Mouse (Mus musculus) MEL (cell line): ENCODE results near the gene Trpt1. TPM values are rescaled to one million over a fixed set of nuclear protein-coding genes. Genes with fewer than 3 reads are reported as not detected.

Source experiments
- DNase-seq: peaks from one replicate; pipeline ENCODE4 v3.0.0; 2011; ENCODE audit warnings: low read depth, low spot score
- H3K27ac ChIP-seq: 2 replicates; pipeline ENCODE4 v1.5.1; 2012; ENCODE audit warnings: low read depth, mild to moderate bottlenecking, control low read depth, low read length, moderate library complexity; ENCODE audit not compliant: control insufficient read depth
- H3K27me3 ChIP-seq, 2 experiments: fragments of 150-350 bp in 1 of 2; sonication (generic) in 1 of 2; 2 replicates each; pipeline ENCODE4 v1.6.1; 2012; ENCODE audit warnings: low read length in 2 of 2, mild to moderate bottlenecking in 2 of 2, improper control_type of control experiment in 1 of 2, moderate library complexity in 1 of 2; ENCODE audit not compliant: insufficient read depth in 2 of 2, control insufficient read depth in 1 of 2
- H3K36me3 ChIP-seq, 2 experiments: 2 replicates each; pipeline ENCODE4 v1.6.1; 2012 to 2014; ENCODE audit warnings: low read length in 2 of 2, improper control_type of control experiment in 1 of 2, inconsistent platforms in 1 of 2, mild to moderate bottlenecking in 1 of 2; ENCODE audit not compliant: insufficient read depth in 2 of 2, control insufficient read depth in 1 of 2
- H3K4me1 ChIP-seq, 2 experiments: fragments of 150-350 bp in 1 of 2; sonication (generic) in 1 of 2; 2 replicates each; pipeline ENCODE4 v1.6.1; 2012; ENCODE audit warnings: low read length in 2 of 2, improper control_type of control experiment in 1 of 2, mild to moderate bottlenecking in 1 of 2; ENCODE audit not compliant: insufficient read depth in 2 of 2, control insufficient read depth in 1 of 2
- H3K4me3 ChIP-seq, 2 experiments: fragments of 150-350 bp in 1 of 2; sonication (generic) in 1 of 2; 2 replicates each; pipeline ENCODE4 v1.5.1; 2012; ENCODE audit warnings: low read depth in 2 of 2, low read length in 2 of 2, mild to moderate bottlenecking in 2 of 2, moderate library complexity in 2 of 2, control low read depth in 1 of 2, improper control_type of control experiment in 1 of 2; ENCODE audit not compliant: control insufficient read depth in 1 of 2, insufficient read depth in 1 of 2
- H3K79me2 ChIP-seq: 2 replicates; pipeline ENCODE4 v1.6.1; 2012; ENCODE audit warnings: mild to moderate bottlenecking, low read length, moderate library complexity; ENCODE audit not compliant: control insufficient read depth, poor library complexity, insufficient read depth
- H3K9ac ChIP-seq: 2 replicates; pipeline ENCODE4 v1.6.1; 2012; ENCODE audit warnings: low read depth, mild to moderate bottlenecking, control low read depth, low read length, moderate library complexity; ENCODE audit not compliant: control insufficient read depth, poor library complexity, severe bottlenecking
- H3K9me3 ChIP-seq: fragments of 150-350 bp; sonication (generic); replicated peaks from 2 replicates; pipeline ENCODE4 v1.6.1; 2012; ENCODE audit warnings: mild to moderate bottlenecking, low read length, improper control_type of control experiment, moderate library complexity; ENCODE audit not compliant: insufficient read depth
- BHLHE40 ChIP-seq: IDR thresholded peaks from 2 replicates; pipeline ENCODE4 v1.6.1; 2012; ENCODE audit warnings: low read depth, mild to moderate bottlenecking, inconsistent platforms, low read length, improper control_type of control experiment, borderline replicate concordance
- CHD1 ChIP-seq: IDR thresholded peaks from 2 replicates; pipeline ENCODE4 v1.6.1; 2012; ENCODE audit warnings: low read depth, mild to moderate bottlenecking, inconsistent platforms, low read length, improper control_type of control experiment
- CHD2 ChIP-seq: IDR thresholded peaks from 2 replicates; pipeline ENCODE4 v1.6.1; 2011; ENCODE audit warnings: low read length, improper control_type of control experiment
- E2F4 ChIP-seq: IDR thresholded peaks from 2 replicates; pipeline ENCODE4 v1.6.1; 2011; ENCODE audit warnings: low read depth, low read length, improper control_type of control experiment, borderline replicate concordance
- ELF1 ChIP-seq: IDR thresholded peaks from 2 replicates; pipeline ENCODE4 v1.6.1; 2014; ENCODE audit warnings: low read depth, mild to moderate bottlenecking, inconsistent platforms, low read length, improper control_type of control experiment, moderate library complexity
- EP300 ChIP-seq, 2 experiments: IDR thresholded peaks; 2 replicates each; pipeline ENCODE4 v1.6.1; 2011; ENCODE audit warnings: improper control_type of control experiment in 2 of 2, low read length in 2 of 2, low read depth in 1 of 2, mild to moderate bottlenecking in 1 of 2
- ETS1 ChIP-seq: IDR thresholded peaks from 2 replicates; pipeline ENCODE4 v1.6.1; 2012; ENCODE audit warnings: low read depth, mild to moderate bottlenecking, inconsistent platforms, low read length, improper control_type of control experiment, moderate library complexity
- GATA1 ChIP-seq: IDR thresholded peaks from 2 replicates; pipeline ENCODE4 v1.6.1; 2011; ENCODE audit warnings: low read depth, low read length, improper control_type of control experiment
- HCFC1 ChIP-seq: IDR thresholded peaks from 2 replicates; pipeline ENCODE4 v1.6.1; 2012; ENCODE audit warnings: low read depth, mild to moderate bottlenecking, inconsistent platforms, low read length, improper control_type of control experiment, moderate library complexity
- KAT2A ChIP-seq: conservative IDR thresholded peaks from 2 replicates; pipeline ENCODE4 v1.6.1; 2012; ENCODE audit warnings: low read depth, low read length, improper control_type of control experiment, inconsistent platforms
- MAZ ChIP-seq: IDR thresholded peaks from 2 replicates; pipeline ENCODE4 v1.6.1; 2012; ENCODE audit warnings: low read depth, mild to moderate bottlenecking, inconsistent platforms, low read length, improper control_type of control experiment
- MEF2A ChIP-seq: IDR thresholded peaks from 2 replicates; pipeline ENCODE4 v1.6.1; 2014; ENCODE audit warnings: low read depth, mild to moderate bottlenecking, inconsistent platforms, low read length, improper control_type of control experiment; ENCODE audit not compliant: poor library complexity, insufficient replicate concordance, severe bottlenecking; ENCODE audit errors: extremely low read depth
- MYB ChIP-seq: IDR thresholded peaks from 2 replicates; pipeline ENCODE4 v1.6.1; 2011; ENCODE audit warnings: mild to moderate bottlenecking, low read depth, low read length, improper control_type of control experiment
- MYC ChIP-seq: IDR thresholded peaks from 2 replicates; pipeline ENCODE4 v1.6.1; 2011; ENCODE audit warnings: low read depth, mild to moderate bottlenecking, low read length, improper control_type of control experiment, moderate library complexity
- NELFE ChIP-seq: IDR thresholded peaks from 2 replicates; pipeline ENCODE4 v1.6.1; 2011; ENCODE audit warnings: low read depth, low read length, improper control_type of control experiment
- NRF1 ChIP-seq: IDR thresholded peaks from 2 replicates; pipeline ENCODE4 v1.6.1; 2014; ENCODE audit warnings: low read depth, mild to moderate bottlenecking, inconsistent platforms, low read length, improper control_type of control experiment, moderate library complexity; ENCODE audit not compliant: poor library complexity, insufficient read depth, severe bottlenecking
- POLR2A ChIP-seq, 2 experiments: IDR thresholded peaks; 2 replicates each; pipeline ENCODE4 v1.6.1; 2011 to 2012; ENCODE audit warnings: low read length in 2 of 2, mild to moderate bottlenecking in 2 of 2, control low read depth in 1 of 2, improper control_type of control experiment in 1 of 2, low read depth in 1 of 2, moderate library complexity in 1 of 2; ENCODE audit not compliant: control insufficient read depth in 1 of 2, insufficient read depth in 1 of 2, poor library complexity in 1 of 2
- POLR2AphosphoS2 ChIP-seq: IDR thresholded peaks from 2 replicates; pipeline ENCODE4 v1.6.1; 2011; ENCODE audit warnings: low read length, improper control_type of control experiment
- RCOR1 ChIP-seq: IDR thresholded peaks from 2 replicates; pipeline ENCODE4 v1.6.1; 2012; ENCODE audit warnings: low read depth, mild to moderate bottlenecking, inconsistent platforms, low read length, improper control_type of control experiment
- TAL1 ChIP-seq: IDR thresholded peaks from 2 replicates; pipeline ENCODE4 v1.6.1; 2012; ENCODE audit warnings: mild to moderate bottlenecking, inconsistent platforms, low read length, moderate library complexity, mixed read lengths
- TCF12 ChIP-seq: IDR thresholded peaks from 2 replicates; pipeline ENCODE4 v1.6.1; 2014; ENCODE audit warnings: low read depth, mild to moderate bottlenecking, inconsistent platforms, low read length, improper control_type of control experiment, moderate library complexity
- UBTF ChIP-seq: IDR thresholded peaks from 2 replicates; pipeline ENCODE4 v1.6.1; 2012; ENCODE audit warnings: low read depth, mild to moderate bottlenecking, inconsistent platforms, low read length, improper control_type of control experiment, moderate library complexity, borderline replicate concordance; ENCODE audit not compliant: insufficient read depth
- USF1 ChIP-seq: IDR thresholded peaks from 2 replicates; pipeline ENCODE4 v1.6.1; 2014; ENCODE audit warnings: low read depth, mild to moderate bottlenecking, inconsistent platforms, low read length, improper control_type of control experiment, moderate library complexity
- USF2 ChIP-seq, 2 experiments: IDR thresholded peaks; 2 replicates each; pipeline ENCODE4 v1.6.1; 2011 to 2012; ENCODE audit warnings: improper control_type of control experiment in 2 of 2, low read length in 2 of 2, borderline replicate concordance in 1 of 2, inconsistent platforms in 1 of 2, low read depth in 1 of 2, mild to moderate bottlenecking in 1 of 2; ENCODE audit not compliant: insufficient read depth in 1 of 2
- ZNF384 ChIP-seq: IDR thresholded peaks from 2 replicates; pipeline ENCODE4 v1.6.1; 2012; ENCODE audit warnings: low read depth, mild to moderate bottlenecking, inconsistent platforms, low read length, improper control_type of control experiment
- polyA plus RNA-seq, 2 experiments: library from polyadenylated mRNA; stranded (reverse) in 1 of 2; unstranded in 1 of 2; fragments of >175 nt in 1 of 2; fragments of >200 nt in 1 of 2; gene quantifications; 2 replicates each; pipeline versions ENCODE4 v1.2.1 to v1.2.4; 2012; ENCODE audit warnings: low replicate concordance in 2 of 2, low read depth in 1 of 2; ENCODE audit not compliant: insufficient read length in 2 of 2, insufficient read depth in 1 of 2, missing spikeins in 1 of 2
- total RNA-seq: library from RNA; depleted of rRNA; stranded (reverse); fragments of 300-350 nt; gene quantifications from 2 replicates; pipeline ENCODE4 v1.2.3, GENCODE M21; 2012

Gene Trpt1
- total and polyA plus RNA-seq, 3 experiments, result 1.8 to 2.3 TPM; not detected in 1

GRCm38 (mm10) chr19:6985951-6986708, 9.8 kb upstream of the Trpt1 start:
- no peak overlapping the region for H3K27ac ChIP-seq
- H3K27me3 ChIP-seq, result no peaks in the 10 kb centered on the region
- H3K4me1 ChIP-seq, result peaks cover 11 to 19% of the 10 kb centered on the region in 2 experiments
- H3K9me3 ChIP-seq, result no peaks in the 10 kb centered on the region
- TF ChIP-seq EP300 (IDR thresholded peaks at IDR 0.05; ENCODE audit: low read depth in 1 of 2, low read length in 2 of 2) (peak in 1 of 2 experiments; percentile 64; a peak in 2 of 4 replicates), GATA1 (peak; percentile 73), MYC (no peak), POLR2A (IDR thresholded peaks at IDR 0.05; ENCODE audit: control insufficient read depth in 1 of 2, insufficient read depth in 1 of 2, low read depth in 1 of 2, low read length in 2 of 2, poor library complexity in 1 of 2) (no peak), TCF12 (peak; percentile 63), TAL1 (peak; percentile 26; the same call in 1 of the 2 replicates), BHLHE40 (peak; percentile 88)
- H3K4me3 ChIP-seq, result peak overlapping the region in 1 of 2 experiments; percentile 78; a peak in 3 of 4 replicates
- no peak for DNase-seq
- H3K9ac ChIP-seq, result peak overlapping the region; percentile 94; the same call in 1 of the 2 replicates
- H3K79me2 ChIP-seq, result peaks cover 7% of the 10 kb centered on the region; the same call in 1 of the 2 replicates
- H3K36me3 ChIP-seq, result peaks cover 0 to 10% of the 10 kb centered on the region in 2 experiments; a peak in 2 of 4 replicates

DNA sequence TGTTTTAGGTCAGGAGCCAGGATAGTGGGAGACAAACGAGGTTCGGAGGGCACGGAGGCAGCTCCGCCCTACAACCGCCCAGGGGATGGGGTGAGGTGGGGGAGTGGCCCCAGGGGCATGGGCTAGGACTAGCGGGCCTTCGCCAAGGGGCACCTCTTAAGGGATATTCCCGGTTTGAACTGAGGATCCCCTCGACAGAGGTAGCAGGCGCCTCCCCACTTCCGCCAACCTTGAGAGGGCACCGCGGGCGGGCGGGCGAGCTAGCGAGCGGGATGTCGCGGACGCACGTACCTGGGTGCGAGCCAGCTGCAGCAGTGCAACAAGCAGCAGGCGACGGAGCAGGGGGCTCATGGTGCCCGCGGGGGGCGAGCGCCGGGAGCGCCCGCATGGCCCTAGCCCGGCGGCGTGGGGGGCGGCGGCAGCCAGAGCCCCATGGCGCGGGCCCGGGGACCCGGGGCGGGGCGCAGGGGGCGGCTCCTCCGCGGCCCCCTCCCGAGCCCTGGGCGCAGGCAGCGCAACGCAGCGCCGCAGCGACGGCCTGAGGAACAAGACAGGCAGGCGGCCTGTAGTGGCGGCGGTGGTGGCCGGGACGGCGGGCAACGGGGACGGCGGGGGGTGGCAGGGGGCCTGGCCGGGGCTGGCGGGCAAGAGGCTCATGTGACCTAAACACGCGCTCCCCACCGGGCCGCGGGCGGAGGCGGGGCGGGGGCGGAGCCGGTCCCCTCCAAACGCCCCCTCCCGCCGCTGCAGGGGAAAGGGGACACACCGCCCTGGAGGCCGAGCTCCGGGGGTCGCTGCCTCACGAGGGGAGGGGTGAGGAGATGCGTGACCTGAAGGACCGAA, 8.6 kb upstream of the Trpt1 start, which contains the start of gene Vegfb:
Gene Vegfb, minus strand, starts transcription at position 591 of the 843 bp plus-strand sequence.
- peak; percentile 68 for DNase-seq
- Histone ChIP-seq H3K4me3 (peak within 1 kb of the TSS; percentile 78 to 85), H3K4me1 (peaks cover 12 to 18% of the 10 kb centered on the region in 2 experiments), H3K27ac (peak within 1 kb of the TSS; percentile 55), H3K36me3 (peaks cover 0 to 7% of the 10 kb centered on the region in 2 experiments; a peak in 2 of 4 replicates), H3K79me2 (peaks cover 7% of the 10 kb centered on the region; the same call in 1 of the 2 replicates), H3K9ac (peak within 1 kb of the TSS; percentile 94), H3K9me3 (no peaks in the 10 kb centered on the region), H3K27me3 (no peaks in the 10 kb centered on the region)
- TF ChIP-seq NRF1, result no peak
- TF ChIP-seq MYB, result no peak
- no peak; the same call in none of the 2 replicates for TF ChIP-seq MAZ
- TF ChIP-seq USF1, result peak; percentile 79
- TF ChIP-seq RCOR1, result no peak
- TF ChIP-seq BHLHE40, result no peak
- no peak for TF ChIP-seq E2F4
- TF ChIP-seq NELFE, result peak; percentile 35
- TF ChIP-seq ETS1, result no peak
- no peak for TF ChIP-seq GATA1
- TF ChIP-seq MEF2A, result no peak
- TF ChIP-seq CHD1, result no peak; the same call in 1 of the 2 replicates
- TF ChIP-seq HCFC1, result peak; percentile 24
- no peak for TF ChIP-seq CHD2
- no peak for TF ChIP-seq MYC
- TF ChIP-seq TAL1, result no peak
- no peak for TF ChIP-seq KAT2A
- 0 out of 2 replicates have a peak, but pooled peaks have one; percentile 32 for TF ChIP-seq POLR2AphosphoS2
- no peak for TF ChIP-seq UBTF
- TF ChIP-seq USF2 (IDR thresholded peaks at IDR 0.05; ENCODE audit: borderline replicate concordance in 1 of 2, insufficient read depth in 1 of 2, low read depth in 1 of 2, low read length in 2 of 2), result no peak
- TF ChIP-seq ZNF384, result no peak
- no peak for TF ChIP-seq ELF1
